Mouse (Mus musculus) CH12.LX (cell line): Measurements from ENCODE around the gene Ubtd2. TPM values are rescaled to one million over a fixed set of nuclear protein-coding genes. Genes with fewer than 3 reads are reported as not detected.
A peak's percentile ranks its signal among the peaks of the same experiment; 100 is the strongest.

Experiments used
- DNase-seq: peaks from one replicate; pipeline ENCODE4 v3.0.0-alpha.2; 2013; ENCODE audit errors: extremely low read depth
- H3K27ac ChIP-seq: 2 replicates; pipeline ENCODE4 v1.5.1; 2012; ENCODE audit warnings: low read depth, mild to moderate bottlenecking, control low read depth, moderate library complexity; ENCODE audit not compliant: insufficient read depth
- H3K27me3 ChIP-seq: replicated peaks from 2 replicates; pipeline ENCODE3; 2012; ENCODE audit warnings: inconsistent platforms
- H3K36me3 ChIP-seq, 2 experiments: replicated peaks in 1 of 2; 2 replicates each; pipeline versions ENCODE3 to v1.6.1; 2012; ENCODE audit warnings: inconsistent platforms in 1 of 2, low read length in 1 of 2, mild to moderate bottlenecking in 1 of 2, mixed read lengths in 1 of 2, moderate library complexity in 1 of 2; ENCODE audit not compliant: control insufficient read depth in 1 of 2, insufficient read depth in 1 of 2
- H3K4me1 ChIP-seq, 2 experiments: 2 replicates each; pipeline ENCODE4 v1.6.1; 2012; ENCODE audit warnings: inconsistent platforms in 1 of 2, moderate library complexity in 1 of 2; ENCODE audit not compliant: insufficient read depth in 2 of 2, control insufficient read depth in 1 of 2
- H3K4me2 ChIP-seq: 2 replicates; pipeline ENCODE4 v1.6.1; 2012; ENCODE audit warnings: low read depth, mild to moderate bottlenecking, control low read depth; ENCODE audit not compliant: poor library complexity, insufficient read depth, severe bottlenecking
- H3K4me3 ChIP-seq, 3 experiments: fragments of 150-350 bp in 1 of 3; sonication (generic) in 1 of 3; replicated peaks in 1 of 3; 2 replicates each; pipeline versions ENCODE3 to v1.5.1; 2011 to 2012; ENCODE audit warnings: low read depth in 2 of 3, low read length in 2 of 3, mild to moderate bottlenecking in 2 of 3, moderate library complexity in 2 of 3, control low read depth in 1 of 3, improper control_type of control experiment in 1 of 3, inconsistent platforms in 1 of 3, mixed read lengths in 1 of 3; ENCODE audit not compliant: poor library complexity in 1 of 3
- H3K79me2 ChIP-seq: replicated peaks from 2 replicates; pipeline ENCODE4 v1.6.1; 2012; ENCODE audit warnings: mild to moderate bottlenecking, moderate library complexity; ENCODE audit not compliant: control insufficient read depth, poor library complexity, insufficient read depth, severe bottlenecking; ENCODE audit errors: extremely low read depth
- H3K9ac ChIP-seq: 2 replicates; pipeline ENCODE4 v1.6.1; 2012; ENCODE audit warnings: low read depth, mild to moderate bottlenecking, control low read depth, moderate library complexity; ENCODE audit not compliant: insufficient read depth
- H3K9me3 ChIP-seq: replicated peaks from 2 replicates; pipeline ENCODE3; 2012; ENCODE audit warnings: low read length, inconsistent platforms, mixed read lengths
- ELF1 ChIP-seq: IDR thresholded peaks from 2 replicates; pipeline ENCODE4 v1.6.1; 2014; ENCODE audit warnings: low read depth, mild to moderate bottlenecking, inconsistent platforms, low read length, improper control_type of control experiment
- EP300 ChIP-seq: IDR thresholded peaks from 2 replicates; pipeline ENCODE4 v1.6.1; 2011; ENCODE audit warnings: low read length, improper control_type of control experiment
- ETS1 ChIP-seq: conservative IDR thresholded peaks from 2 replicates; pipeline ENCODE4 v1.6.1; 2012; ENCODE audit warnings: low read depth, mild to moderate bottlenecking, inconsistent platforms, low read length, improper control_type of control experiment, moderate library complexity
- HCFC1 ChIP-seq: IDR thresholded peaks from 2 replicates; pipeline ENCODE4 v1.6.1; 2012; ENCODE audit warnings: low read depth, mild to moderate bottlenecking, inconsistent platforms, low read length, improper control_type of control experiment
- KAT2A ChIP-seq: IDR thresholded peaks from 2 replicates; pipeline ENCODE4 v1.6.1; 2012; ENCODE audit warnings: low read length, improper control_type of control experiment, inconsistent platforms; ENCODE audit not compliant: insufficient replicate concordance
- MAFK ChIP-seq: IDR thresholded peaks from 2 replicates; pipeline ENCODE4 v1.6.1; 2011; ENCODE audit warnings: low read length, improper control_type of control experiment; ENCODE audit not compliant: insufficient replicate concordance
- MAZ ChIP-seq: IDR thresholded peaks from 2 replicates; pipeline ENCODE4 v1.6.1; 2012; ENCODE audit warnings: low read depth, mild to moderate bottlenecking, inconsistent platforms, low read length, improper control_type of control experiment, moderate library complexity
- MXI1 ChIP-seq: IDR thresholded peaks from 2 replicates; pipeline ENCODE4 v1.6.1; 2011; ENCODE audit warnings: mild to moderate bottlenecking, low read depth, low read length, improper control_type of control experiment
- MYC ChIP-seq: IDR thresholded peaks from 2 replicates; pipeline ENCODE4 v1.6.1; 2011; ENCODE audit warnings: low read depth, mild to moderate bottlenecking, improper control_type of control experiment, low read length
- NRF1 ChIP-seq: IDR thresholded peaks from 2 replicates; pipeline ENCODE4 v1.6.1; 2014; ENCODE audit warnings: low read depth, mild to moderate bottlenecking, inconsistent platforms, low read length, improper control_type of control experiment, moderate library complexity
- POLR2A ChIP-seq: IDR thresholded peaks from 2 replicates; pipeline ENCODE4 v1.6.1; 2011; ENCODE audit warnings: low read depth, mild to moderate bottlenecking, improper control_type of control experiment, low read length
- POLR2AphosphoS2 ChIP-seq: IDR thresholded peaks from 2 replicates; pipeline ENCODE4 v1.6.1; 2011; ENCODE audit warnings: low read depth, low read length, improper control_type of control experiment
- RCOR1 ChIP-seq: conservative IDR thresholded peaks from 2 replicates; pipeline ENCODE4 v1.6.1; 2012; ENCODE audit warnings: low read depth, mild to moderate bottlenecking, inconsistent platforms, low read length, improper control_type of control experiment
- USF2 ChIP-seq: conservative IDR thresholded peaks from 2 replicates; pipeline ENCODE4 v1.6.1; 2011; ENCODE audit warnings: low read depth, low read length, improper control_type of control experiment
- ZKSCAN1 ChIP-seq: IDR thresholded peaks from 2 replicates; pipeline ENCODE4 v1.6.1; 2012; ENCODE audit warnings: low read depth, inconsistent platforms, low read length, improper control_type of control experiment, borderline replicate concordance
- ZMIZ1 ChIP-seq: IDR thresholded peaks from 2 replicates; pipeline ENCODE4 v1.6.1; 2012; ENCODE audit warnings: low read depth, mild to moderate bottlenecking, inconsistent platforms, low read length, improper control_type of control experiment
- ZNF384 ChIP-seq: IDR thresholded peaks from 2 replicates; pipeline ENCODE4 v1.6.1; 2012; ENCODE audit warnings: low read depth, low read length, improper control_type of control experiment, inconsistent platforms
- dilution Hi-C: fragments of 300-500 bp; cut with MboI; formaldehyde crosslinking; loops from 2 replicates; pipeline ENCODE4 v1.14.3; 2020; ENCODE audit warnings: low sequenced_read_pairs; ENCODE audit not compliant: extremely low pct_unique_long_range_greater_than_20kb, extremely low pct_ligation_motif_present
- in situ Hi-C: fragments of 300-500 bp; cut with MboI; formaldehyde crosslinking; loops from 3 replicates; pipeline ENCODE4 v1.14.3; 2019; ENCODE audit warnings: low sequenced_read_pairs, low pct_ligation_motif_present, low pct_unique_long_range_greater_than_20kb, mixed read lengths
- polyA plus RNA-seq: library from polyadenylated mRNA; unstranded; fragments of >175 nt; gene quantifications from 2 replicates; pipeline ENCODE4 v1.2.1, GENCODE M21; 2012; ENCODE audit warnings: low read depth; ENCODE audit not compliant: insufficient read length
- total RNA-seq, 2 experiments: library from RNA; depleted of rRNA; stranded (reverse); fragments of 300-350 nt in 1 of 2; fragments of >200 nt in 1 of 2; gene quantifications; 2 replicates each; pipeline ENCODE4 v1.2.3; 2012 to 2014

Gene Ubtd2
- total and polyA plus RNA-seq, 3 experiments: 10.3 to 18.2 (median 17.8) TPM

DNA sequence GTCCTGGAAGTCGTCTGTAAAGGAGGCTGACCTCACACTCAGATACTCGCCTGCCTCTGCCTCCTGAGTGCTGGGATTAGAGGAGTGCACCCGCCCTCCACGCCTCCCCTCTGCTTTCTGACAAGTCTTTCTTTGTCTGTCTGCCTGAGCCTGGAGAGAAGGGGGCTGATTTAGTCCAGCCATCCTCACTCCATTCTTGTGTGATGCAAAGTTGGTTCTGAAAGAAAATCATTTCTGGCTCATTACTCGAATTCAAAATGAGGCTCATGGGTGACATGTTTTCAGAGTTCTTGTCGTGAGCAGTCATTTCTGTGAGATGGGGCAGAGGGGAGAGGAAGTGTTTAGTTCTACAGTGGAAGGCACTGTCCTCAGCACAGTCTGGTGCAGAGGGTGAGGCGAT is 81.8 kb downstream of the Ubtd2 start:
- peaks cover 28 to 87% of the 10 kb centered on the region in 2 experiments for H3K4me1 ChIP-seq
- peak; percentile 35 for DNase-seq
- no peak overlapping the region for H3K27ac ChIP-seq
- H3K4me3 ChIP-seq: no peak overlapping the region
- in situ Hi-C loops: loop anchor here (5.0 to 10.0 kb wide), 2 partner anchors 55 to 168 kb away; no protein-coding TSS in a partner anchor
- no peak overlapping the region for H3K4me2 ChIP-seq
- no peaks in the 10 kb centered on the region for H3K79me2 ChIP-seq
- H3K9me3 ChIP-seq: no peaks in the 10 kb centered on the region
- TF ChIP-seq ELF1: no peak
- TF ChIP-seq MYC: no peak
- TF ChIP-seq EP300: no peak
- no peak for TF ChIP-seq RCOR1
- no peak for TF ChIP-seq ZMIZ1
- TF ChIP-seq NRF1: no peak
- TF ChIP-seq ETS1: no peak
- no peak for TF ChIP-seq ZNF384
- TF ChIP-seq HCFC1: no peak
- no peak for TF ChIP-seq POLR2AphosphoS2
- TF ChIP-seq KAT2A: no peak
- no peak for TF ChIP-seq MXI1
- dilution Hi-C loops: no loop called here
- peaks cover 0 to 32% of the 10 kb centered on the region in 2 experiments for H3K36me3 ChIP-seq
- no peaks in the 10 kb centered on the region for H3K27me3 ChIP-seq
- H3K9ac ChIP-seq: no peak overlapping the region

DNA sequence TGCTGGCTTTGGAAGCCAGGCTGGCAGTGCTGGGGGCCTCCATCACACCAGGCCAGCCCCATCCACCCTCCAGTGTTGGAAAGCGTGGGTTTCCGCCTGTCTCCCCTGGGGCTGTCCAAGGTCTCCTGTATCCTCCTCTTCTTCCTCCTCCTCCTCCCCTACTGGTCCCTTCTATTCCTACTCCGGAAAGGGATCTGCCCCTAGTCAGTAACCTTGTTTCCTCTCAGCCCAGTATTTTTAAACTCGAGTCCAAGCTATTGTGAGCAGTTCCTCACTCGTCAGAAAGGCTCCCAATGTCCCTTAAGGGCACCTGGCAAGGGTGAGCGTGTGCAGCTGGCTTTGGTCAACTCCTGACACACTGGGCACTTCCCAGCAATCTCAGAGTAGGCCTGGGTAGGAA is 83.3 kb downstream of the Ubtd2 start:
- no peak overlapping the region for H3K4me3 ChIP-seq
- H3K9ac ChIP-seq: no peak overlapping the region
- no peak for DNase-seq
- H3K79me2 ChIP-seq: no peaks in the 10 kb centered on the region
- dilution Hi-C loops: no loop called here
- in situ Hi-C loops: loop anchor here (5.0 to 10.0 kb wide), 2 partner anchors 54 to 166 kb away; no protein-coding TSS in a partner anchor
- H3K27ac ChIP-seq: no peak overlapping the region
- H3K27me3 ChIP-seq: no peaks in the 10 kb centered on the region
- H3K4me1 ChIP-seq: peaks cover 38 to 94% of the 10 kb centered on the region in 2 experiments
- peaks cover 0 to 32% of the 10 kb centered on the region in 2 experiments for H3K36me3 ChIP-seq
- no peak overlapping the region for H3K4me2 ChIP-seq
- no peaks in the 10 kb centered on the region for H3K9me3 ChIP-seq
- TF ChIP-seq POLR2AphosphoS2 (no peak), USF2 (no peak), ZNF384 (no peak), POLR2A (no peak)

DNA sequence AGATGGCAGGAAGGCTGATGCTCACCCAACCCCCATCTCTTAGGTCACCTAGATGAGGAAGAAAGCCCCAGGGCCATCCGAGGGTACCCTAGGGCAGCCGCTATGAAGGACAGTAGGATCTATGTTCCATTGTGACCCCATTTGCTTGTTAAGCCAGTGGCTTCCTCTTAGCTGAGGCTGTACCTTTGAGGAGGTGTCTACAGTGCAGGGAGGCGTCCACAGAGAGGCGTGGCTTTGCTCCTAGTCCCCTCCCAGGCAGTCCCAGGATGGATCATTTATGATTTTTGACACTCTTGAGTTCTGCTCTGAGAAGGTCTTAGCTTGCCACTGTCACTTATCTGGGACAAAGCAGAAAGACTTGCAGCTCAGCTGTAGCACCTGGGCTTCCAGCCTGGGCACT is 83.7 kb downstream of the Ubtd2 start:
- no peak overlapping the region for H3K27ac ChIP-seq

More for the DNA sequence above, 83.7 kb downstream of the Ubtd2 start:
- dilution Hi-C loops: no loop called here
- H3K9me3 ChIP-seq: no peaks in the 10 kb centered on the region
- H3K4me3 ChIP-seq: no peak overlapping the region
- H3K9ac ChIP-seq: no peak overlapping the region
- H3K36me3 ChIP-seq: peaks cover 0 to 34% of the 10 kb centered on the region in 2 experiments
- TF ChIP-seq MXI1 (no peak), MAZ (no peak), ZNF384 (no peak), ZKSCAN1 (no peak), POLR2AphosphoS2 (no peak), MAFK (no peak)
- no peaks in the 10 kb centered on the region for H3K79me2 ChIP-seq
- DNase-seq: no peak
- H3K4me2 ChIP-seq: no peak overlapping the region
- peaks cover 41 to 98% of the 10 kb centered on the region in 2 experiments for H3K4me1 ChIP-seq
- H3K27me3 ChIP-seq: no peaks in the 10 kb centered on the region
- in situ Hi-C loops: loop anchor here (5.0 to 10.0 kb wide), 2 partner anchors 53 to 166 kb away; no protein-coding TSS in a partner anchor
